Mouse (Mus musculus): Measurements from ENCODE around the gene Cradd. TPM values are rescaled to one million over a fixed set of nuclear protein-coding genes. Genes with fewer than 3 reads are reported as not detected.
A peak's percentile ranks its signal among the peaks of the same experiment; 100 is the strongest.

Cradd gene
- polyA plus RNA-seq, 1 experiment from 2014 or later, result 15.4 TPM

- ATAC-seq, result peak; percentile 11; the same call in 1 of the 2 replicates
- Histone ChIP-seq H3K27me3 (replicated peaks; ENCODE audit: insufficient read depth, low read length) (no peaks in the 10 kb centered on the region), H3K4me1 (ENCODE audit: insufficient read depth, low read depth, low read length) (peaks cover 32% of the 10 kb centered on the region; the same call in 1 of the 2 replicates), H3K9me3 (ENCODE audit: low read length) (no peaks in the 10 kb centered on the region), H3K4me3 (ENCODE audit: low read depth, low read length) (no peak overlapping the region), H3K4me2 (replicated peaks; ENCODE audit: low read depth, low read length) (no peak overlapping the region), H3K27ac (ENCODE audit: low read length) (no peak overlapping the region), H3K36me3 (ENCODE audit: insufficient read depth, low read length) (no peaks in the 10 kb centered on the region), H3K9ac (replicated peaks; ENCODE audit: low read depth) (no peak overlapping the region)
- DNase-seq (ENCODE audit: low spot score), result peak; percentile 55
- WGBS, result 65% methylated on average over 5 of the region's 5 CpGs
- TF ChIP-seq EP300 (IDR thresholded peaks at IDR 0.05) (peak; percentile 31; the same call in 1 of the 2 replicates), CTCF (IDR thresholded peaks at IDR 0.05) (no peak)
Measured at GRCm38 (mm10) chr10:95195719-95196118, 128.2 kb downstream of the Cradd start.

GRCm38 (mm10) chr10:95194776-95195175 is 129.2 kb downstream of the Cradd start:
- no peaks in the 10 kb centered on the region for H3K9me3 ChIP-seq (ENCODE audit: low read length)
- H3K27ac ChIP-seq (ENCODE audit: low read length), result no peak overlapping the region
- no peak for ATAC-seq
- H3K27me3 ChIP-seq (replicated peaks; ENCODE audit: insufficient read depth, low read length), result no peaks in the 10 kb centered on the region
- no peak for DNase-seq (ENCODE audit: low spot score)
- no peaks in the 10 kb centered on the region for H3K36me3 ChIP-seq (ENCODE audit: insufficient read depth, low read length)
- no peak for TF ChIP-seq EP300 (IDR thresholded peaks at IDR 0.05)
- no peak for TF ChIP-seq CTCF (IDR thresholded peaks at IDR 0.05)
- 93% methylated on average over 4 of the region's 4 CpGs for WGBS
- peaks cover 28% of the 10 kb centered on the region; the same call in 1 of the 2 replicates for H3K4me1 ChIP-seq (ENCODE audit: insufficient read depth, low read depth, low read length)
- H3K9ac ChIP-seq (replicated peaks; ENCODE audit: low read depth), result no peak overlapping the region
- no peak overlapping the region for H3K4me3 ChIP-seq (ENCODE audit: low read depth, low read length)
- H3K4me2 ChIP-seq (replicated peaks; ENCODE audit: low read depth, low read length), result no peak overlapping the region

- 33% methylated on average over 11 of the region's 11 CpGs for WGBS
- no peaks in the 10 kb centered on the region for H3K36me3 ChIP-seq (ENCODE audit: insufficient read depth, low read length)
- no peak overlapping the region for H3K9ac ChIP-seq (replicated peaks; ENCODE audit: low read depth)
- H3K4me2 ChIP-seq (replicated peaks; ENCODE audit: low read depth, low read length), result peak overlapping the region; percentile 45
- H3K9me3 ChIP-seq (ENCODE audit: low read length), result no peaks in the 10 kb centered on the region
- no peaks in the 10 kb centered on the region for H3K27me3 ChIP-seq (replicated peaks; ENCODE audit: insufficient read depth, low read length)
- TF ChIP-seq CTCF (IDR thresholded peaks at IDR 0.05) (no peak), EP300 (IDR thresholded peaks at IDR 0.05) (no peak)
- peak overlapping the region; percentile 61 for H3K27ac ChIP-seq (ENCODE audit: low read length)
- no peak overlapping the region for H3K4me3 ChIP-seq (ENCODE audit: low read depth, low read length)
- ATAC-seq (peak; percentile 57), DNase-seq (ENCODE audit: low spot score) (peak; percentile 69)
- peaks cover 24% of the 10 kb centered on the region; the same call in 1 of the 2 replicates for H3K4me1 ChIP-seq (ENCODE audit: insufficient read depth, low read depth, low read length)
Measured at GRCm38 (mm10) chr10:95193875-95194281, 130.1 kb downstream of the Cradd start.

GRCm38 (mm10) chr10:95191881-95192280 is 132.1 kb downstream of the Cradd start:
- DNase-seq (ENCODE audit: low spot score) (peak; percentile 88), ATAC-seq (peak; percentile 90)
- H3K4me2 ChIP-seq (replicated peaks; ENCODE audit: low read depth, low read length), result no peak overlapping the region
- no peak for TF ChIP-seq CTCF (IDR thresholded peaks at IDR 0.05)
- peak; percentile 98 for TF ChIP-seq EP300 (IDR thresholded peaks at IDR 0.05)
- no peaks in the 10 kb centered on the region for H3K27me3 ChIP-seq (replicated peaks; ENCODE audit: insufficient read depth, low read length)
- 34% methylated on average over 3 of the region's 3 CpGs for WGBS
- H3K4me3 ChIP-seq (ENCODE audit: low read depth, low read length), result no peak overlapping the region
- H3K9ac ChIP-seq (replicated peaks; ENCODE audit: low read depth), result no peak overlapping the region
- no peaks in the 10 kb centered on the region for H3K9me3 ChIP-seq (ENCODE audit: low read length)
- H3K36me3 ChIP-seq (ENCODE audit: insufficient read depth, low read length), result no peaks in the 10 kb centered on the region
- peaks cover 24% of the 10 kb centered on the region; the same call in 1 of the 2 replicates for H3K4me1 ChIP-seq (ENCODE audit: insufficient read depth, low read depth, low read length)
- peak overlapping the region; percentile 68 for H3K27ac ChIP-seq (ENCODE audit: low read length)

- ATAC-seq (no peak), DNase-seq (ENCODE audit: low spot score) (no peak)
- H3K27ac ChIP-seq (ENCODE audit: low read length), result peak overlapping the region; percentile 68
- H3K9me3 ChIP-seq (ENCODE audit: low read length), result no peaks in the 10 kb centered on the region
- 80% methylated on average over 9 of the region's 9 CpGs for WGBS
- no peak overlapping the region for H3K4me2 ChIP-seq (replicated peaks; ENCODE audit: low read depth, low read length)
- H3K36me3 ChIP-seq (ENCODE audit: insufficient read depth, low read length), result no peaks in the 10 kb centered on the region
- no peak overlapping the region for H3K9ac ChIP-seq (replicated peaks; ENCODE audit: low read depth)
- TF ChIP-seq EP300 (IDR thresholded peaks at IDR 0.05), result no peak
- no peak for TF ChIP-seq CTCF (IDR thresholded peaks at IDR 0.05)
- peaks cover 21% of the 10 kb centered on the region; the same call in 1 of the 2 replicates for H3K4me1 ChIP-seq (ENCODE audit: insufficient read depth, low read depth, low read length)
- H3K4me3 ChIP-seq (ENCODE audit: low read depth, low read length), result no peak overlapping the region
- no peaks in the 10 kb centered on the region for H3K27me3 ChIP-seq (replicated peaks; ENCODE audit: insufficient read depth, low read length)
Measured at GRCm38 (mm10) chr10:95191151-95191655, 132.7 kb downstream of the Cradd start.

- WGBS, result 87% methylated on average over 16 of the region's 16 CpGs
- ATAC-seq, result no peak
- Histone ChIP-seq H3K9ac (replicated peaks; ENCODE audit: low read depth) (no peak overlapping the region), H3K4me1 (ENCODE audit: insufficient read depth, low read depth, low read length) (peaks cover 21% of the 10 kb centered on the region; the same call in 1 of the 2 replicates), H3K4me3 (ENCODE audit: low read depth, low read length) (no peak overlapping the region), H3K9me3 (ENCODE audit: low read length) (no peaks in the 10 kb centered on the region), H3K27me3 (replicated peaks; ENCODE audit: insufficient read depth, low read length) (no peaks in the 10 kb centered on the region), H3K36me3 (ENCODE audit: insufficient read depth, low read length) (no peaks in the 10 kb centered on the region), H3K4me2 (replicated peaks; ENCODE audit: low read depth, low read length) (no peak overlapping the region), H3K27ac (ENCODE audit: low read length) (no peak overlapping the region)
- DNase-seq (ENCODE audit: low spot score), result no peak
- TF ChIP-seq CTCF (IDR thresholded peaks at IDR 0.05), result no peak
- no peak for TF ChIP-seq EP300 (IDR thresholded peaks at IDR 0.05)
Measured at GRCm38 (mm10) chr10:95189550-95190211, 134.3 kb downstream of the Cradd start.
